Mouse (Mus musculus) liver, embryonic 14.5 days (tissue): Measurements from ENCODE around the gene Chrng.

Experiments used
- CTCF ChIP-seq: IDR thresholded peaks from 2 replicates; pipeline ENCODE4 v1.5.1; 2016; ENCODE audit warnings: antibody characterized with exemption, low read depth, control low read depth
- EP300 ChIP-seq: IDR thresholded peaks from 2 replicates; pipeline ENCODE4 v1.6.1; 2016; ENCODE audit warnings: antibody characterized with exemption, low read depth

DNA sequence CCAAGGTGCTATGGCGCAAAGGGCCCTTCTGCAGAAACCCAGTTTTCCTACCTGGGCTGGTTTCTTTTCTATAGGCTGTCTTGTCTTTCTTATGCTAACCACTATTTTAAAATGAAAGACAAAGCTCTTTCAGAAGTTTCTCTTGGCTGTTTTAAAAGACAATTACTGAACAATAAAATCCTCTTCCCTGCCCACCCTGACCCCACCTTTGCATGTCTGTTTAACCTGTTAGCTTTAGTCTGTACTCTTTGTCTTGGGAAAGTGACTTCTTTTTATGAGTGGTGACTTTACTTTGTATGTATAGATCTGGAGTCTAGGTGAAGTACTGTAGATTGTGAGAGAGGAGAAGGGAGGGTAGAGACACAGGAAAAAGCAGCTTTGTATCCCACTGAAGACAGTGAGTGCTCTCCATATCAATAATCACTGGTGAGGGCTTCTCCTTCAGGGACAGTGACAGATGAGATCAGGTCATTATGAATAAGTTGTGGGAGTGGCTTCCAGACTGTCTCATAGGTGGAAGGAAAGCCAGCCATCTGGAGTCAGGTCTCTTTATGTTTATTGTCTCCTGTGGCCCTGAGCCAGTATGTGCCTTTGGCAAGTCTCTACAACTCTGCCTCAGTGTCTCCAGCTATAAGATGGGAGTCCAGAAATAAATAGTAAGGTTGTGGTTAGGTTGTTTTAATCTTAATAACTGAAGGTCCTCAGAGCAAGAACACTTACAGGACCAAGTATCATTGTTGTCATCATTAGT, 22.1 kb downstream of the Chrng start:
- TF ChIP-seq EP300 (no peak), CTCF (no peak)
